Mouse (Mus musculus) lung, adult 2 months (tissue): ENCODE data around the gene Arfgap3. TPM values are rescaled to one million over a fixed set of nuclear protein-coding genes. Genes with fewer than 3 reads are reported as not detected.

ENCODE experiments used
- DNase-seq: peaks from one replicate; pipeline ENCODE4 v3.0.0; 2022
- H3K4me1 ChIP-seq: fragments of 200-500 bp; 2 replicates; pipeline ENCODE4 v1.6.1; 2011; ENCODE audit warnings: low read length; ENCODE audit not compliant: control insufficient read depth, insufficient read depth
- H3K4me3 ChIP-seq: fragments of 200-500 bp; replicated peaks from 2 replicates; pipeline ENCODE3; 2011; ENCODE audit warnings: low read depth, mild to moderate bottlenecking, control low read depth, low read length; ENCODE audit errors: extremely low read depth
- CTCF ChIP-seq: fragments of 200-500 bp; IDR thresholded peaks from 2 replicates; pipeline ENCODE4 v1.5.1; 2011; ENCODE audit warnings: mild to moderate bottlenecking, low read length, control low read depth; ENCODE audit not compliant: insufficient read depth
- POLR2A ChIP-seq: fragments of 200-500 bp; IDR thresholded peaks from 2 replicates; pipeline ENCODE4 v1.6.1; 2011; ENCODE audit warnings: low read depth, mild to moderate bottlenecking, control low read depth, low read length, borderline replicate concordance; ENCODE audit errors: extremely low read depth
- WGBS: fragments of 180-500 bp; shearing (Covaris S2); methylation state at CpG from one replicate; pipeline ENCODE4 v1.1.7; 2018; 5-methylcytosine and 5-hydroxymethylcytosine counted together
- polyA plus RNA-seq: library from polyadenylated mRNA; depleted of rRNA; stranded (reverse); fragments of >200 nt; gene quantifications from 2 replicates; pipeline ENCODE4 v1.2.3, GENCODE M21; 2012

Gene Arfgap3
- polyA plus RNA-seq, 1 experiment: 31.1 TPM

DNA sequence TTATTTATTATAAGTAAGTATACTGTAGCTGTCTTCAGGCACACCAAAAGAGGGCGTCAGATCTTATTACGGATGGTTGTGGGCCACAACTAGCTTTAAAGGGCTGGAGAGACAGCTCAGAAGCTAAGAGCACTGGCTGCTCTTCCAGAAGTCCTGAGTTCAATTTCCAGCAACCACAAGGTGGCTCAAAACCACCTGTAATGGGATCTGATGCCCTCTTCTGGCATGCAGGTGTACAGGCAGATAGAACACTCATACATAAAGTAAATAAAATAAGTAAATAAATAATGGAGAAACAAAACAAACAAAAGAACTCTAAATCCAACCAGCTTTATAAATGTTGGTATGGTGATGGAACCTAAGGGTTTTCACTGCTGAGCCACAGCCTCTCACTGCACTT lies 51.2 kb downstream of the Arfgap3 start:
- no peak for DNase-seq
- WGBS: 98% methylated on average over 2 of the region's 2 CpGs
- peaks cover 22% of the 10 kb centered on the region for H3K4me1 ChIP-seq
- TF ChIP-seq POLR2A: no peak
- no peak for TF ChIP-seq CTCF
- no peak overlapping the region for H3K4me3 ChIP-seq

DNA sequence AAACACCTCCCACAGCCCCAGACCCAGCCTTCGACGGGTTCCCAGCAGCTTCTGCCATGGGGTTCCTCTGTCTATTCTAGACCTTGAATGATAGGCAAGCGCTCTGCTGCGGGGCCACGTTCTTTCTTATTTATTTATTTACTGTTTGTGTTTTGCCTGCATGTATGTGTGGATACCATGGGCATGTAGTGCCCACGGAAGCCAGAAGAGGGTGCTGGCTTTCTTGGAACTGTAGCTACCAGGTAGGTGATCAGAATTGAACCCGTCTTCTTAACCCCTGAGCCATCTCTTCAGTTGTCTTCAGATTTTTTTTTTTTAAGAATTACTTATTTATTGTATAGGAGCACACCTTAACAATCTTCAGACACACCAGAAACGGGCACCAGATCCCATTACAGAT lies 51.7 kb downstream of the Arfgap3 start:
- TF ChIP-seq CTCF (peak; percentile 46; the same call in 1 of the 2 replicates), POLR2A (no peak)
- peaks cover 24% of the 10 kb centered on the region for H3K4me1 ChIP-seq
- no peak for DNase-seq
- H3K4me3 ChIP-seq: no peak overlapping the region
- 93% methylated on average over 8 of the region's 8 CpGs for WGBS

DNA sequence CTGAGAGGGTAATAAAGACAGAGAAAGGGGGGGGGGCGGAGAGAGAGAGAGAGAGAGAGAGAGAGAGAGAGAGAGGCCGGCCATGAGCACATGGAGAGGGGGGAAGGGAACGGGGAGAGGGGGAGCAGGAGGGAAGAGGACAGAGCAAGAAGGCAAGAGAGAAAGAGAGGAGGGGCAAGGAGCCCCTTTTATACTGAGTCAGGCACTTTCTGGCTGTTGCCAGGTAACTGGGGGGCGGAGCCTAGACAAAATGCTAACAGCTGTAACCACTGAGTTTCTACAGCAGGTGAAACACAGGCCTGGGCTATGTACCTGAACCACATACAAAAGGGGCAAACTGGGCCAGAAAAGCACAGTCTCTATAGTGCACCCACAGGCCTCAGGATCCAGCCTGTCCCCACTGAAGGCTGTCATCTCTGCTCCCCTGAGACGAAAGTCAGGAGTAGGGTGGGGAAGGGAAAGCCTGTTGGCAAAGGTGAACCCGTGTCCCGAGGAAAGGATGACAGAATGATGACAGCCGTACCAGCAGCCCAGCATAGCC lies 53.2 kb downstream of the Arfgap3 start:
- Histone ChIP-seq H3K4me1 (peaks cover 26% of the 10 kb centered on the region), H3K4me3 (no peak overlapping the region)
- DNase-seq: no peak
- WGBS: 66% methylated on average over 8 of the region's 8 CpGs
- no peak for TF ChIP-seq POLR2A

DNA sequence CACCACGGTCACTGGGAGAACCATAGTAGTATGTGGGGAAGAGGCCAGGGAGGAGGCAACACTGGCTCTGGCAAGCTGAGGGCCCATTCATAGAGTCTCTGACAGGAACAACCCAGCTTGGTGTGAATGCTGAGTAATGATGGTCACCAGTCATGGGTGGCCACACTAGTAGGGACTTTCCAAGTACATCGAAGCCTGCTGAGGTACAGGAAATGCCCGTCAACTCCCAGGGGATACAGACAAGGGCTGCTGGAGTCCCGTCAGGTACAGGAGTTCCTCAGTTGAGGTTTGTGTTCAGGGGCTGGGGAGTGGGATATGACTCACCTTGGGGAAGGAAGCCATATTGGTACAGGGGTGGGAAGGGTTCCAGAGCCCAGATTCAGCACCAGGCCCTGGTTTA lies 54.0 kb downstream of the Arfgap3 start:
- peaks cover 26% of the 10 kb centered on the region for H3K4me1 ChIP-seq
- H3K4me3 ChIP-seq: no peak overlapping the region
- DNase-seq: no peak
- 59% methylated on average over 4 of the region's 4 CpGs for WGBS
- TF ChIP-seq CTCF (no peak), POLR2A (no peak)

DNA sequence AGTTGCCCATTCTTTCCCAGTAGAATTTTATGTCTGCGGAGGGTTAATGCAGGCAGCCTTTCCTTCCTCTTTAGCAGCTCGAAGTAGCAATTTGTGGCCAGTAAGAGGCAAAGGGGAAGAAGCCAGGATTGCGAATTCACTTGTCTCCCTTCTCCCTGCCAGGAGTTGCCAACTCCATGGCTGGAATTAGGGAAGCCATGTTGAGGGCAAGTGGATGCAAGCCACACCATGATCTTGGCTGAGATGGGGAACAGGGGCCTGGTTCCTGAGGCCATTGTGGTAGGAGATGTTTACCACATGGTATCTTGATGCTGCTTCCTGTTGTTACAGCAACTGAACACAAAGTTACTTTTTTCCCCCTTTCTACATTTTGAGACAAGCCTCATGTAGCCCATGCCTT lies 55.1 kb downstream of the Arfgap3 start:
- TF ChIP-seq CTCF (no peak), POLR2A (no peak)
- peaks cover 18% of the 10 kb centered on the region for H3K4me1 ChIP-seq
- DNase-seq: no peak
- 51% methylated on average over 3 of the region's 3 CpGs for WGBS
- no peak overlapping the region for H3K4me3 ChIP-seq

DNA sequence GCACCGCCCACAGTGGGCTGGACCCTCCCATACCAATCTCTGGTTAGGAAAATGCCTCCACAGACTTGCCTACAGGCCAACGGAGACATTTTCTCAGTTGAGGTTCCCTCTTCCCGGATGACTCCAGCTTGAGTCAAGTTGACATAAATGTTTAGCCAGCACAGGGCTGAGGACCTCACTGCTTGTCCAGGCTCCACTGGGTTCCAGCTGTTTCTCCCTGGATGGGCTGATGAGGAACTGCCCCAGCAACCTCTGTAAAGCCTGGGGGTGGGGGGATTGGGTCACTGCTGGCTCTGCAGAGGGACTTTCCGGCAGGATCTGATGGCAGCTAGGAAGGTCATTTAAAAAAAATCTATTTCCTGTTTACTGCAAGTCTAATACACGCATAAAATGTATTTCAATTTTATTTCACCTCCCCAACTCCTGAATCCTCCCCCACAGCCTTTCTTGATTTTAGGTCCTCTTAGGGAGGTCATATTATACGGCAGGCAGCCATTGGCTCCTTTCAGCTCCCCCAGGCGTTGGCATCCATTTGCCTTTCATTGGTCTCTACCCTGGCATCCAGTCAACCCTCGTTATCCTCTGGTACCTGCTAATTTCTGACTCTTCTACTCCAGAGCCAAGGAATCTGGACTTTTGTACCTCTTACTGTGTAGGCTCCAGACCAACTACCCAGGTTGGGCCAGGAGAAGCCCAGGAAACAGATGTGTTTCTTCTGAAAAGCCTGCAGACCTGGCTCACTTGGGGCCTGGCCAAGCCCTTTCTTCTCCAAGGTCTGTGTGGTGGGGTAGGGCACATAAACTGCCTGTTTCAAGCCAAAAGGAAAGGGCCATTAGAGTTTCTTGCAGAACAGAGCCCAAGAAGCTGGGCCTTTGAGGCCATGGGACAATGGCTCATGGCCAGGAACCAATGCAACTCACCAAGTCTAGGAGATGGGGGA lies 56.1 kb downstream of the Arfgap3 start:
- WGBS: 45% methylated on average over 8 of the region's 8 CpGs
- DNase-seq: no peak
- Histone ChIP-seq H3K4me3 (no peak overlapping the region), H3K4me1 (peaks cover 10% of the 10 kb centered on the region)
- TF ChIP-seq CTCF (no peak), POLR2A (no peak)

DNA sequence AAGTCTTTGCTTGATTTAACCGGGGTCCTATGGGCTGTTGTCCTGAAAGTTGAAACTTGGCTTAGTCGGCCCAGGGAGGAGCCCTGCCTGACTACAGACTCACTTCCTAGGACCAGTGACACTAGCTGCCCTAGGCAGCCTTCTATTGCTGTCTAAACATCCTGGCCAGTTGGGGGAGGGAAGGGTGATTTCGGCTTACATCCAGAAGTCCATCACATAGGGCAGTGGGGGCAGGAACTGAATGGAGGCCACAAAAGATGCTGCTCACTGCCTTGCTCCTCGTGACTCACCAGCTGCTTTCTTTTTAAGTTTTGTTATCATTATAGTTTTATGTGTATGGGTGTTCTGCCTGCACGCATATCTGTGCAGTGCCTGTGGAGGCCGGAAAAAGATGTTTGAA lies 56.9 kb downstream of the Arfgap3 start:
- Histone ChIP-seq H3K4me1 (peaks cover 10% of the 10 kb centered on the region), H3K4me3 (no peak overlapping the region)
- peak; percentile 44 for DNase-seq
- 36% methylated on average over 6 of the region's 6 CpGs for WGBS
- TF ChIP-seq POLR2A: peak; percentile 21; the same call in 1 of the 2 replicates
- no peak for TF ChIP-seq CTCF

DNA sequence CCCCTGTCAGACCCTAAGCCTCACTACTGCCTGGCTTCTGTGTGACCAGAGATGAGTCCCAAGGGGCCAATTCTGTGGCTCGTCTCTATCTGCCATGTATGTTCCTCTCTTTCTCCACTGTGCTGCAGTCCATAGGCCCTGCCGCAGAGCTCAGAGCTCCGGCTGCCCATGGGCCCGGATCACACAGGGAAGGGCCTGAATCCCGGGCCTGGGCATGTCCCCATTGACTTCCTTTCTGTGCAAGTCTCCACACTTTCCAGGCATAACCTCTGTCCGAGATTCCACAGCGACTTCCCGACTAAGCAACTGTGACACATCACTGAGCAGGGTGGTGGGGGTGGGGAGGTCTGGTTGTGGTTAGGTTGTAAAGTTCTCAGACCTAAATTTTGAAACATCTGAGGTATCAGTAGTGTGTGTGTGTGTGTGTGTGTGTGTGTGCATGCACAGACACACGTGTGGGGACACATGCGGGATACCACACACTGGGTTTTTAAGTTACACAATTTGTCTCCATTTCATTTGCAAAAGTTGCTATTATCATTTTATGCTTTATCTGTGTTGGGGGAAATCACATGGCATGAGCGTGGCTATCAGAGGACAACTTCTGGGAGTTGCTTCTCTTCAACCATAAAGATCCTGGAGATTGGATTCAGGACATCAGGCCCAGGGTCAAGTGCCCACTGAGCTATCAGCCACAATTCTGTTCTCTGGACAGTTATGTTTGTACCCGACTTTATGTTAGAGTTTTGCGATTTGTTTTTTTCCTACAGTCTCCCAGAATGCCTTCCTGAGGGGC lies 57.6 kb downstream of the Arfgap3 start:
- no peak for TF ChIP-seq POLR2A
- TF ChIP-seq CTCF: no peak
- H3K4me1 ChIP-seq: peaks cover 10% of the 10 kb centered on the region
- H3K4me3 ChIP-seq: no peak overlapping the region
- no peak for DNase-seq
- 64% methylated on average over 13 of the region's 13 CpGs for WGBS

DNA sequence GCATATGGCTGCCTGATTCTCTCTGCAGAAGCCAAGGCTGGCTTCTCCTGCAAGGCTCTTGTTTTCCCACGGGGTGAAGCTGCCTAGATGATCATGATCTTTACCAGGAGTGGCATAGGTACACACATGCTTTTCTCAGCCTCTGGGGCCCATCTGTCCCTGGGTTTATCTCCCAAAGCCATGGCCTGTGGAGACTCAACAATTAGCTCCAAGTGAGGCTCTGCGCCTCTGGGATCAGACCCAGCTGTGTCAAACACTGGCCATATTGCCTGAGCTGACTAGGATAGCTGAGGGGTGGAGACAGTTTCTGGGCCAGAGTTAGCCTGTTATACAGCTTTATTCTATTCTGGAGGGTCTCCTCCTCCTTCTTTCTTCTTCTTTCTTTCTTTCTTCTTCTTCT lies 59.1 kb downstream of the Arfgap3 start:
- no peak for TF ChIP-seq CTCF
- no peak for TF ChIP-seq POLR2A
- no peak for DNase-seq
- 79% methylated on average over 2 of the region's 2 CpGs for WGBS

More for the DNA sequence above, 59.1 kb downstream of the Arfgap3 start:
- H3K4me1 ChIP-seq: peaks cover 10% of the 10 kb centered on the region
- H3K4me3 ChIP-seq: no peak overlapping the region
